Mouse (Mus musculus): Measurements from ENCODE around the gene Vcl.

The Vcl gene

GRCm38 (mm10) chr14:20928848-20929745 lies at the start of gene Vcl:
Gene Vcl, plus strand, starts transcription at chr14:20929398.
- ATAC-seq (ENCODE audit: low TSS enrichment), result peak; percentile 95

GRCm38 (mm10) chr14:20884691-20885090 lies 44.5 kb upstream of the Vcl start:
- no peak for ATAC-seq (ENCODE audit: low TSS enrichment)

GRCm38 (mm10) chr14:20885091-20885888 lies 43.9 kb upstream of the Vcl start:
- ATAC-seq (ENCODE audit: low TSS enrichment), result peak; percentile 47; the same call in 1 of the 2 replicates

- ATAC-seq (ENCODE audit: low TSS enrichment), result no peak
Measured at GRCm38 (mm10) chr14:20886266-20886665, 42.9 kb upstream of the Vcl start.

GRCm38 (mm10) chr14:20887541-20888085 lies 41.6 kb upstream of the Vcl start:
- ATAC-seq (ENCODE audit: low TSS enrichment), result no peak

- ATAC-seq (ENCODE audit: low TSS enrichment), result peak; percentile 93
Measured at GRCm38 (mm10) chr14:20891941-20892402, 37.2 kb upstream of the Vcl start.

- peak; percentile 54; the same call in 1 of the 2 replicates for ATAC-seq (ENCODE audit: low TSS enrichment)
Measured at GRCm38 (mm10) chr14:20893815-20894214, 35.4 kb upstream of the Vcl start.

- ATAC-seq (ENCODE audit: low TSS enrichment), result peak; percentile 98
Measured at GRCm38 (mm10) chr14:20901267-20901666, 27.9 kb upstream of the Vcl start.

GRCm38 (mm10) chr14:20903137-20903536 lies 26.1 kb upstream of the Vcl start:
- no peak for ATAC-seq (ENCODE audit: low TSS enrichment)

GRCm38 (mm10) chr14:20911811-20912210 lies 17.4 kb upstream of the Vcl start:
- no peak for ATAC-seq (ENCODE audit: low TSS enrichment)

GRCm38 (mm10) chr14:20914415-20914814 lies 14.8 kb upstream of the Vcl start:
- peak; percentile 92 for ATAC-seq (ENCODE audit: low TSS enrichment)

- ATAC-seq (ENCODE audit: low TSS enrichment), result no peak
Measured at GRCm38 (mm10) chr14:20916625-20917612, 12.3 kb upstream of the Vcl start.

GRCm38 (mm10) chr14:20924071-20924789 lies 5.0 kb upstream of the Vcl start:
- no peak for ATAC-seq (ENCODE audit: low TSS enrichment)

- ATAC-seq (ENCODE audit: low TSS enrichment), result no peak
Measured at GRCm38 (mm10) chr14:20927470-20928307, 1.5 kb upstream of the Vcl start.

GRCm38 (mm10) chr14:20928308-20928685 lies 901 bp upstream of the Vcl start:
- no peak for ATAC-seq (ENCODE audit: low TSS enrichment)

GRCm38 (mm10) chr14:20929814-20930434 lies 726 bp downstream of the Vcl start:
- ATAC-seq (ENCODE audit: low TSS enrichment), result peak; percentile 11; the same call in 1 of the 2 replicates

GRCm38 (mm10) chr14:20930481-20931391 lies 1.5 kb downstream of the Vcl start:
- ATAC-seq (ENCODE audit: low TSS enrichment), result no peak

GRCm38 (mm10) chr14:20938424-20938823 lies 9.2 kb downstream of the Vcl start:
- peak; percentile 70 for ATAC-seq (ENCODE audit: low TSS enrichment)
